Mouse (Mus musculus) lung, adult 2 months (tissue): ENCODE measurements around the gene Trim17.

Experiments
- CTCF ChIP-seq: fragments of 200-500 bp; IDR thresholded peaks from 2 replicates; pipeline ENCODE4 v1.5.1; 2011; ENCODE audit warnings: mild to moderate bottlenecking, low read length, control low read depth; ENCODE audit not compliant: insufficient read depth
- POLR2A ChIP-seq: fragments of 200-500 bp; IDR thresholded peaks from 2 replicates; pipeline ENCODE4 v1.6.1; 2011; ENCODE audit warnings: low read depth, mild to moderate bottlenecking, control low read depth, low read length, borderline replicate concordance; ENCODE audit errors: extremely low read depth

GRCm38 (mm10) chr11:59000635-59001034 is 46.1 kb downstream of the Trim17 start:
- TF ChIP-seq CTCF, result no peak
- no peak for TF ChIP-seq POLR2A
